Mouse (Mus musculus) embryonic facial prominence, embryonic 11.5 days (tissue): ENCODE measurements around the gene Morf4l2. TPM values are rescaled to one million over a fixed set of nuclear protein-coding genes. Genes with fewer than 3 reads are reported as not detected.
"Not testable (repeated sequence)": the region's sequence is repeated elsewhere in the genome, so short reads cannot be mapped to it uniquely, and the experiment has no call there.

ENCODE experiments used
- ATAC-seq: fragments of 200-750 bp; cut with Nextera tagmentation; replicated peaks from 2 replicates; pipeline ENCODE4 v1.8.0; 2017; ENCODE audit warnings: low read depth; ENCODE audit not compliant: insufficient number of reproducible peaks, low FRiP score, low TSS enrichment
- DNase-seq: peaks from one replicate; pipeline ENCODE4 v3.0.0-alpha.2; 2015; ENCODE audit warnings: low spot score
- H3K27ac ChIP-seq: fragments of 300-500 bp; sonication (generic); replicated peaks from 2 replicates; pipeline ENCODE4 v1.5.1; 2014; ENCODE audit warnings: mild to moderate bottlenecking, low read depth, low read length, control low read depth
- H3K27me3 ChIP-seq: fragments of 300-500 bp; sonication (generic); 2 replicates; pipeline ENCODE4 v1.6.1; 2014; ENCODE audit warnings: mild to moderate bottlenecking, low read length, moderate library complexity, mixed read lengths; ENCODE audit not compliant: control insufficient read depth, insufficient read depth
- H3K36me3 ChIP-seq: fragments of 300-500 bp; sonication (generic); replicated peaks from 2 replicates; pipeline ENCODE4 v1.6.1; 2014; ENCODE audit warnings: low read depth, mild to moderate bottlenecking, low read length, moderate library complexity, mixed read lengths; ENCODE audit not compliant: control insufficient read depth, insufficient read depth
- H3K4me1 ChIP-seq: fragments of 300-500 bp; sonication (generic); 2 replicates; pipeline ENCODE4 v1.6.1; 2014; ENCODE audit warnings: low read length, mixed read lengths; ENCODE audit not compliant: control insufficient read depth, insufficient read depth
- H3K4me2 ChIP-seq: fragments of 300-500 bp; sonication (generic); 2 replicates; pipeline ENCODE4 v1.6.1; 2014; ENCODE audit warnings: low read depth, mild to moderate bottlenecking, control low read depth, low read length, moderate library complexity
- H3K4me3 ChIP-seq: fragments of 300-500 bp; sonication (generic); 2 replicates; pipeline ENCODE4 v1.5.1; 2014; ENCODE audit warnings: low read depth, low read length, control low read depth
- H3K9ac ChIP-seq: fragments of 300-500 bp; sonication (generic); replicated peaks from 2 replicates; pipeline ENCODE4 v1.6.1; 2014; ENCODE audit warnings: mild to moderate bottlenecking, control low read depth, low read length
- H3K9me3 ChIP-seq: fragments of 300-500 bp; sonication (generic); replicated peaks from 2 replicates; pipeline ENCODE4 v1.6.1; 2016; ENCODE audit warnings: mild to moderate bottlenecking, low read length, inconsistent platforms, mixed read lengths; ENCODE audit not compliant: control insufficient read depth
- WGBS: fragments of 180-500 bp; shearing (Covaris S2); extraction: QIAGEN DNeasy Blood & Tissue Kit; methylation state at CpG from one replicate; pipeline ENCODE4 v1.1.7; 2014; 5-methylcytosine and 5-hydroxymethylcytosine counted together
- polyA plus RNA-seq: library from polyadenylated mRNA; unstranded; fragments of >200 nt; fragmentation: Nextera tagmentation; extraction: Ambion mirVana; gene quantifications from 2 replicates; pipeline ENCODE4 v1.2.1, GENCODE M21; 2014

The Morf4l2 gene
- polyA plus RNA-seq, 1 experiment from 2014 or later, result 708 TPM

DNA sequence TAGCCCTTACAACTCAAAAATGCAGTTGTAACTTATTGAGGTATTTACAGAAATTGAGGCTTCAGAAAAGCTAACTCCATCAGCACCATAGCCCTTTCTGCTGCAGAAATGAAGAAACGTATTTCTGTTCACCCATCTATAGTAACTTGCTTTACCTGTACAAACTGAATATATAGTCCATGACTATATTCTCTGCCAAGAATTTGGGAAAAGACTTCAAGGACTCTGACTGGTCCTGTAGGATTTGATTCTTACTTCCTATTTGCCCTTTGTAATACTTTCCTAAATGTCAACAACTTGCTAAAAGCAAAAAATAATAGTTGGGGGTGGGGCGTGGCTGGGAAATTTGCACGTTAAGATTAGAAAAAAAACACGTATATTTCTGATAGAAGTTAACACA lies 11.5 kb downstream of the Morf4l2 start:
- Histone ChIP-seq H3K36me3 (no peaks in the 10 kb centered on the region), H3K4me3 (no peak overlapping the region), H3K27ac (no peak overlapping the region), H3K9me3 (no peaks in the 10 kb centered on the region), H3K4me2 (no peak overlapping the region), H3K27me3 (no peaks in the 10 kb centered on the region), H3K9ac (no peak overlapping the region), H3K4me1 (no peaks in the 10 kb centered on the region)
- ATAC-seq, result no peak
- WGBS, result 86% methylated on average over 4 of the region's 4 CpGs
- DNase-seq, result no peak

DNA sequence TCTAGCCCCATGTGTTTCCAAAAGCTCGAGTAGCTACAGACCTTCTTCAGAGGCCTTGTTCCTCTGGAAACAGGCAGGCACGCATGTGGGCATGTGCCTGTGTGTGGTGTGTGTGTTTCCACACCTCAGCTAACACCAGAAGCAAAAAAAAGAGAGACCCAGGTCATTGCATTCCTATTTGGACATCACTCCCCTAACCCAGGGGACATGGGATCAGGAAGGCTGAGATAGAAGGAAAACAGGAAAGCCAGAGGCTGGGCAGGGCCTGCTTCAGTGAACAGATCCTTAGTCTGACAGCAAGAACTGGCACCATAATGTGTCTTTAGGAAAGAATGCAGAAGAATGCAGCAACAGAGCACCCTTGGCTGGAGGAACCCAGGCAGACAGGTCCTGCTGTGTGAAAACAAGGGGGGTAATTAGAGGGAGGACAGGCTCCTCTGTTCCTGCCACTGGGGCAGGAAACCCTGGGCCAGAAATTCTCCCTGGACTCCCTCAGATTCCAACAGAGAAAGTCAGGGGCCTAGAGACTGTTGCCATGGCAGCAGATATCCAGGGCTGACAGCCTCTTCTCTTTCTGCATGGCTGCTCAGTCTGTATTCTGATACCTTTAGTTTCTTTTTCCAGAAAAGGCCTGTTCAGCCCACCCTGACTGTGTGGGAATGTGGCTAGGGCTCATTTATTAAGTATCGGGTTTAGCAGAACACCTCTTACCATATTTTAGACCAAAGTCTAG lies 28.6 kb downstream of the Morf4l2 start:
- 61% methylated on average over 3 of the region's 3 CpGs for WGBS

DNA sequence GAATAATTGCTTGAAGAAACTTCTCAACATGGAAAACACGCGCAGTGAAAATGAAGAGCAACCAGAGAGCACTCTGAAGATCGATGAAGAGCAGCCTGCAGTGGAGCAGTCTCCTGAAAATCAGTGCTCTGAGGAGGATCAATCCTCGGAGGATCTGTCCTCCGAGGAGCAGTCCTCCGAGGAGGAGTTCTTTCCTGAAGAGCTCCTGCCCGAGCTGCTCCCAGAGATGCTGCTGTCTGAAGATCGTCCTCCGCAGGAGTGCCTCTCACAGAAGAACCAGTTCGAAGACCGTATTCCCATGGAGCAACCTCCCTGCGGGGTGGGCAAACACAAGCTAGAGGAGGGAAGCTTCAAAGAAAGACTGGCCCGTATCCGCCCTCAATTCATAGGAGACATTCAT lies 34.7 kb downstream of the Morf4l2 start:
- no peak for ATAC-seq
- 29% methylated on average over 14 of the region's 14 CpGs for WGBS

More for the DNA sequence above, 28.6 kb downstream of the Morf4l2 start:
- not testable (repeated sequence) for H3K4me1 ChIP-seq, H3K4me2 ChIP-seq, H3K9me3 ChIP-seq, H3K9ac ChIP-seq, H3K4me3 ChIP-seq, H3K36me3 ChIP-seq, H3K27ac ChIP-seq, H3K27me3 ChIP-seq
- peak; percentile 4 for DNase-seq
- peak; percentile 81 for ATAC-seq

DNA sequence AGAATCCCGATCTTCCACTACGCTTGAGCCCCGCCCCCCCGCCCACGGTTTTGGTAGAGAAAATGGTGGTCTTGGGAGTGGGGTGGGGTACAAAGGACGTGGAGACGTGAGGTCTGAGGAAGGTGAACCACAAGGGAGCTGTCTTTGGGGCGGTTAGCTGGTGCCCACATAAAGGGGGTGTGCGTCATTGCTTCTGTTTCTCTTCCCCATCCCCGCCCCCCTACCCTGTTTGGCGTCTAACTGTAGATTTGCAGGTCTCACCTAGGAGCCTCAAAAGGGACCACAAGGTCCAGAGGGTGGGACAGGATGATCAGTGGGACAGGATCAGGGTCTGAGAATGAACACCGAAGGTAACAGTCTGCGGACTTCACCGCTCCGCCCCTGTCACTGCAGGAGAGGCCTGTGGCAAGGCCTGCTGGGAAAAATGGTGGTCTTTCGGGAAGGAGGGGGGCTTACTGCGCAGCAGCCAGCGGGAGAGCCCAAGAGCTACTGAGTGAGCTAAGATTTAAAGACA lies 35.3 kb downstream of the Morf4l2 start:
- ATAC-seq (peak; percentile 86), DNase-seq (peak; percentile 66)
- Histone ChIP-seq H3K27ac (peak overlapping the region; percentile 52), H3K36me3 (no peaks in the 10 kb centered on the region), H3K27me3 (no peaks in the 10 kb centered on the region), H3K9me3 (no peaks in the 10 kb centered on the region), H3K4me1 (no peaks in the 10 kb centered on the region), H3K9ac (peak overlapping the region; percentile 68), H3K4me3 (peak overlapping the region; percentile 49), H3K4me2 (peak overlapping the region; percentile 48)
- 11% methylated on average over 18 of the region's 18 CpGs for WGBS

More for the DNA sequence above, 34.7 kb downstream of the Morf4l2 start:
- H3K9ac ChIP-seq, result peak overlapping the region; percentile 68
- H3K4me1 ChIP-seq, result no peaks in the 10 kb centered on the region
- H3K27ac ChIP-seq, result peak overlapping the region; percentile 35; the same call in 1 of the 2 replicates
- no peaks in the 10 kb centered on the region for H3K27me3 ChIP-seq
- H3K9me3 ChIP-seq, result no peaks in the 10 kb centered on the region
- H3K4me2 ChIP-seq, result peak overlapping the region; percentile 48
- no peak for DNase-seq
- peak overlapping the region; percentile 49 for H3K4me3 ChIP-seq
- no peaks in the 10 kb centered on the region for H3K36me3 ChIP-seq

DNA sequence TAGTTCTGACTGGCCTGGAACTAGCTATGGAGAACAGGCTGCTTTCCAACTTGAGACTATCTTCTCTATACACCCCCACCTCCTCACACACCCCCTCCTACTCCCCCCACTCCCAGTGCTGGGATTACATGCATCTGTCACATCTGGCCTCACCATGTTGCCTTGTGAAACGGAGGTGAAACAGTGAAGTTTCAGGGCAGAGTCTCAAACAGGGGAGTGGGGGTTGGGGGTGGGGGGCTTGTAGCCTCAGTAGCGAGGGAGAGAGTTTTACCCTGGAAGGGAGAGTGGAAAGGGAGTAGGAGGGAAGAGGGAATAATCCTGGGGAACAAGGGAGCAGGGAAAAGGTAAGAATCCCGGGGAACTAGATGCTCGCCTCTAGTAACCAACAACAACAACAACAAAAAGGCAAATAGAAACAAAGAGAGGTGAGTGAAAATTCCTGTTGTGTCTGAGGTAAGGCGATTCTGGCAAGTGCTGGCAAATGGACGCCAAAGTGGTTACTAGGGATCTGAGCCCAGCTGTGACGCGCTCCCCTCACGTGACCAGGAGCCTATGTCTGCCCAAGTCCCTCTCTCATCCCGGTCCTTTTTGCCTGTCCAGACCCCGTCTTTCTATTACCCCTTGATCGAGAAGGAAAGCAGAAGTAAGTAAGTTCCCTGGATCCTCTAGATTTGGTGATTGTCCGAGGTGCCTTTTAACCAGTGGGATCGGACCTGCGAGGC lies 35.9 kb downstream of the Morf4l2 start, which contains the start of gene Tceal1:
Gene Tceal1, plus strand, starts transcription at position 537 of the 722 bp plus-strand sequence.
- H3K4me2 ChIP-seq, result peak within 1 kb of the TSS; percentile 48
- no peaks in the 10 kb centered on the region for H3K36me3 ChIP-seq
- no peaks in the 10 kb centered on the region for H3K27me3 ChIP-seq
- H3K4me1 ChIP-seq, result no peaks in the 10 kb centered on the region
- peak within 1 kb of the TSS; percentile 68 for H3K9ac ChIP-seq
- no peaks in the 10 kb centered on the region for H3K9me3 ChIP-seq
- H3K27ac ChIP-seq, result peak within 1 kb of the TSS; percentile 52
- peak within 1 kb of the TSS; percentile 49 for H3K4me3 ChIP-seq
- ATAC-seq (peak; percentile 93), DNase-seq (peak; percentile 73)
- WGBS, result 26% methylated on average over 15 of the region's 15 CpGs

DNA sequence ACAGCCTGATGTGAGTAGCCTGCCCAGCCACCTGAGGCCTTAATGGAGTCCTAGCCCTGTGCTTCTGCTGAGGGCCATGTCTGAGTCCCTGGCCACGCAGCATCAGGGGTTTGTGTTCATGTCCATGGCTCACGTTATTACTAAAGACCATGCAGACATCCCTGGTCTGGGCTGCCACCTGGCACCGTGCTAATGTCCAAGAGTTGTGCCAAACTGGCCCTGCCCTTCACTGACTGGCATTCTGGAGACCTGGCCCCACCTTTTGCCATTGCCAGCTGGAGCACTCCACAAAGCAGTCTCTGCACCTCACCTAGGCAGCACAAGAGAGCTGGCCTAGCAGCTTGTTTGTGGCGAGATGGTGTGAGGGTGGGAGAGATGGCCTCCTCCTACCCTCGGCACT lies 50.3 kb downstream of the Morf4l2 start:
- H3K27ac ChIP-seq, result no peak overlapping the region
- 89% methylated on average over 5 of the region's 5 CpGs for WGBS

DNA sequence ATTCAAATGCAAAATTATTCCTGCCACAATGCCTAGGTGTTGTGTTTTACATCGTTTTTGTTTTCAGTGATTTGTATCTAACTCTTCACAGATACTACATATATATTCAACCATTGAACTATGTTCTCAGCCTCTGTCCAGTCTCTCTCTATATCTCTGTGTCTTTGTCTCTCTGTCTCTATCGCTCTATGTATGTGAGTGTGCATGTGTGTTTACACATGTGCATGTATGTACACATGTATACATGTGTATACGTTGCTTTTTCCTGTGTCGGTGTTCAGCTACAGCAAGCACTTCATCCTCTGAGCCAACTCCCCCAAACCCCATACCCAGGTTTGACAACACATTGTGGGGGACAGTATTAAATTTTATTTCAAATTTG lies 51.2 kb downstream of the Morf4l2 start:
- no peak overlapping the region for H3K4me2 ChIP-seq
- no peak overlapping the region for H3K4me3 ChIP-seq
- H3K4me1 ChIP-seq, result no peaks in the 10 kb centered on the region
- DNase-seq (no peak), ATAC-seq (no peak)
- H3K9me3 ChIP-seq, result no peaks in the 10 kb centered on the region
- WGBS, result 76% methylated on average over 4 of the region's 4 CpGs
- no peak overlapping the region for H3K27ac ChIP-seq
- H3K9ac ChIP-seq, result no peak overlapping the region
- H3K36me3 ChIP-seq, result no peaks in the 10 kb centered on the region
- no peaks in the 10 kb centered on the region for H3K27me3 ChIP-seq

More for the DNA sequence above, 50.3 kb downstream of the Morf4l2 start:
- Histone ChIP-seq H3K4me1 (no peaks in the 10 kb centered on the region), H3K4me3 (no peak overlapping the region), H3K9ac (no peak overlapping the region), H3K36me3 (no peaks in the 10 kb centered on the region), H3K9me3 (no peaks in the 10 kb centered on the region), H3K27me3 (no peaks in the 10 kb centered on the region), H3K4me2 (no peak overlapping the region)
- ATAC-seq (no peak), DNase-seq (no peak)
